Mouse (Mus musculus): ENCODE data around the gene C1ra. TPM values are rescaled to one million over a fixed set of nuclear protein-coding genes. Genes with fewer than 3 reads are reported as not detected.
"Not testable (repeated sequence)": the region's sequence is repeated elsewhere in the genome, so short reads cannot be mapped to it uniquely, and the experiment has no call there.

Gene C1ra
- total RNA-seq, 2 experiments from 2014 or later: 1.1 to 1.3 TPM

GRCm38 (mm10) chr6:124527881-124528280 is 15.7 kb downstream of the C1ra start:
- no peak for DNase-seq (ENCODE audit: low spot score in 2 of 2)
- intact Hi-C loops (cut with DNase I): no loop called here

- intact Hi-C loops (cut with DNase I): no loop called here
- DNase-seq (ENCODE audit: low spot score in 2 of 2): no peak
These were observed 18.9 kb downstream of the C1ra start for GRCm38 (mm10) chr6:124531077-124531476.

- DNase-seq (ENCODE audit: low spot score in 2 of 2); intact Hi-C loops (cut with DNase I): not testable (repeated sequence)
These were observed 24.1 kb downstream of the C1ra start for GRCm38 (mm10) chr6:124536125-124536829.

- not testable (repeated sequence) for DNase-seq (ENCODE audit: low spot score in 2 of 2)
- intact Hi-C loops (cut with DNase I): loop anchor here (5.0 kb wide), 1 partner anchor 49 kb away; the partner anchor contains the start of gene C1rl
These were observed 29.0 kb downstream of the C1ra start for GRCm38 (mm10) chr6:124541176-124541575.

GRCm38 (mm10) chr6:124542284-124542683 is 30.1 kb downstream of the C1ra start, which contains the start of gene C1s1:
Gene C1s1 (minus strand): TSS chr6:124542359.
- DNase-seq (ENCODE audit: low spot score in 2 of 2): peak; percentile 64 to 65
- intact Hi-C loops (cut with DNase I): loop anchor here (5.0 kb wide), 1 partner anchor 50 kb away; the partner anchor contains the start of gene C1rl

- intact Hi-C loops (cut with DNase I): loop anchor here (5.0 kb wide), 1 partner anchor 52 kb away; the partner anchor contains the start of gene C1rl
These were observed 32.3 kb downstream of the C1ra start for GRCm38 (mm10) chr6:124544466-124544865.

GRCm38 (mm10) chr6:124545425-124545824 is 33.2 kb downstream of the C1ra start:
- peak in 1 of 2 experiments; percentile 6 for DNase-seq (ENCODE audit: low spot score in 2 of 2)
- intact Hi-C loops (cut with DNase I): no loop called here

More at GRCm38 (mm10) chr6:124544466-124544865, 32.3 kb downstream of the C1ra start:
- DNase-seq (ENCODE audit: low spot score in 2 of 2): peak; percentile 9 to 14

- DNase-seq (ENCODE audit: low spot score in 2 of 2); intact Hi-C loops (cut with DNase I): not testable (repeated sequence)
These were observed 35.8 kb downstream of the C1ra start for GRCm38 (mm10) chr6:124547979-124548378.

GRCm38 (mm10) chr6:124549023-124549550 is 36.9 kb downstream of the C1ra start:
- intact Hi-C loops (cut with DNase I): no loop called here
- no peak for DNase-seq (ENCODE audit: low spot score in 2 of 2)

- DNase-seq (ENCODE audit: low spot score in 2 of 2): no peak
- intact Hi-C loops (cut with DNase I): no loop called here
These were observed 40.6 kb downstream of the C1ra start for GRCm38 (mm10) chr6:124552766-124553165.

- DNase-seq (ENCODE audit: low spot score in 2 of 2); intact Hi-C loops (cut with DNase I): not testable (repeated sequence)
These were observed 43.8 kb downstream of the C1ra start for GRCm38 (mm10) chr6:124555956-124556355.

GRCm38 (mm10) chr6:124561156-124561555 is 49.0 kb downstream of the C1ra start:
- intact Hi-C loops (cut with DNase I); DNase-seq (ENCODE audit: low spot score in 2 of 2): not testable (repeated sequence)

- intact Hi-C loops (cut with DNase I); DNase-seq (ENCODE audit: low spot score in 2 of 2): not testable (repeated sequence)
These were observed 49.4 kb downstream of the C1ra start for GRCm38 (mm10) chr6:124561611-124562010.

- DNase-seq (ENCODE audit: low spot score in 2 of 2): peak; percentile 75 to 80
- intact Hi-C loops (cut with DNase I): loop anchor here (10.0 kb wide), 1 partner anchor 75 kb away; no protein-coding TSS in a partner anchor
These were observed 57.8 kb downstream of the C1ra start, which contains the start of gene C1rb for GRCm38 (mm10) chr6:124570026-124570425. Gene C1rb (plus strand): TSS chr6:124570294.

Other genes with a start within 250 kb of the C1ra start
- 1 to 10 TPM; 2.5 to 4.7 TPM for gene Cd163, start 207.7 kb upstream of the C1ra start, total RNA-seq (2021)
- gene Pex5, start 97.3 kb upstream of the C1ra start, total RNA-seq (2021): 10 to 100 TPM; 78.8 to 80.2 TPM
- gene Clstn3, start 47.6 kb upstream of the C1ra start, total RNA-seq (2021): 100 to 1,000 TPM; 371 to 377 TPM
- gene C1rl, start 19.3 kb upstream of the C1ra start, total RNA-seq (2021): under 1 TPM; 0.18 to 0.59 TPM
- gene C1s1, start 30.0 kb downstream of the C1ra start, total RNA-seq (2021): 1 to 10 TPM; 1.4 to 1.6 TPM
- under 1 TPM in 1 of 2 experiments, not detected in 1; 0.18 TPM for gene C1rb, start 57.9 kb downstream of the C1ra start, total RNA-seq (2021)
- under 1 TPM; 0.26 to 0.57 TPM for gene C1s2, start 123.7 kb downstream of the C1ra start, total RNA-seq (2021)
- gene Lpcat3, start 150.6 kb downstream of the C1ra start, total RNA-seq (2021): 10 to 100 TPM; 33.8 to 37.1 TPM
- gene Emg1, start 199.8 kb downstream of the C1ra start, total RNA-seq (2021): 10 to 100 TPM; 45.6 to 45.9 TPM
- gene Phb2, start 199.9 kb downstream of the C1ra start, total RNA-seq (2021): 100 to 1,000 TPM; 133 to 144 TPM
- 1 to 10 TPM; 3.6 to 4.0 TPM for gene Ptpn6, start 226.3 kb downstream of the C1ra start, total RNA-seq (2021)
- gene Grcc10, start 229.0 kb downstream of the C1ra start, total RNA-seq (2021): 100 to 1,000 TPM; 294 to 301 TPM
- gene Gm45234, start 243.6 kb downstream of the C1ra start, total RNA-seq (2021): not detected
- 100 to 1,000 TPM; 147 to 166 TPM for gene Atn1, start 244.1 kb downstream of the C1ra start, total RNA-seq (2021)